Mouse (Mus musculus) lung, adult 2 months (tissue): Measurements from ENCODE around the gene Aktip.

ENCODE experiments used
- CTCF ChIP-seq: fragments of 200-500 bp; IDR thresholded peaks from 2 replicates; pipeline ENCODE4 v1.5.1; 2011; ENCODE audit warnings: mild to moderate bottlenecking, low read length, control low read depth; ENCODE audit not compliant: insufficient read depth
- POLR2A ChIP-seq: fragments of 200-500 bp; IDR thresholded peaks from 2 replicates; pipeline ENCODE4 v1.6.1; 2011; ENCODE audit warnings: low read depth, mild to moderate bottlenecking, control low read depth, low read length, borderline replicate concordance; ENCODE audit errors: extremely low read depth

DNA sequence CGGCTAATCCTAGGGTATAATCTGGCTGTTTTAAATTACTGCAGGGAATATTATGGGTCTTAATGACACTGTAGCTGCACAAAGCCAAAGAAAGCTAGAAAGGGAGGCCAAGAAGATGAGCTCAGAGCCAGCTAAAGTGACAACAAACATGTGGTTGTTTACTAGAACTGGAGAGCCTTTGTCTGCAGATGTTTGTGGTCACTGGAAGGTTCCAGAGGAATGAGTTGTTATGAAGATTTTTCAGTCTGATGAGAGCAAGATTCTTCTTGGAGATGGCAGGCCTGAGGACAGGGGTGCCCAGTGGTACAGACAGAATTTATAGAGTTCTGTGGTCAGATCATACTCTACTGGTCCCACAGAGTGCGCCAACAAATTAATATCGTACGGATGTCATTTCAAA lies 18.5 kb upstream of the Aktip start:
- TF ChIP-seq CTCF (no peak), POLR2A (no peak)
